Mouse (Mus musculus): ENCODE measurements around the gene Evc.
A peak's percentile ranks its signal among the peaks of the same experiment; 100 is the strongest.

DNA sequence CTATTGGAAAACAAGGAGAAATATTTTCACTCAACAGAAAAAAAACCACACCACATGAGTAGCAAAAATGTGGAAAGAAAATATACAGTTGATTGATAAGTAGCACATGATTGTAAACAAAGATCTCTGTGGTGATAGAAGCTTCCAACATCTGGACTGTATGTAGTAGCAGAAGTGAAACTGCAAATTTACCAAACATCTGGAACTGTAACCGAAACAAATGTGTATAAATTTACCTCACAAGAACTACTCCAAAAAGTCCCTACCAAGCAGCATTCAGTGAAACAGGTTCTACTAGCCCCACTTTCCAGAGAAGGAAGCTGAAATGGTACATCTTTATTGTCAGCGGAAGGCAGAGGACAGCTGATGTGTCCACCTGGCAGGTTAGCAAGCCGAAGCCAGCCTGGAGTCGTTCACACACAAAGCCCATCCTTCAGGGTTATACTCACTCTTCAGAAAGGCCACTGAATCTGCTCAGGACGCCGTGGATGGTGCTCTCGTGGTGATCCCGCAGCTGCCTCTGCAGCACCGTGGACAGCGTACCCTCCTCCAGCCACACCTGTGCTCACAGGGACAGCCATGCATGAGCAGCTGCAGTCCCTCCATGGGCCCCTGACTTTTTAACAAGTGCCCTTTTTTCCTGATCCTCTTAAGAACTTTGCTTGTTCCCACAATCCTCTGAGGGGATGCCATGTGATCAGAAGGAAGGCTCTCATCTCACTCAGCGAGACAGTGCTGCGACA, 23.5 kb downstream of the Evc start:
- TF ChIP-seq USF2 (conservative IDR thresholded peaks at IDR 0.05; ENCODE audit: low read depth, low read length) (no peak), KAT2A (IDR thresholded peaks at IDR 0.05; ENCODE audit: insufficient replicate concordance, low read length) (no peak), POLR2A (IDR thresholded peaks at IDR 0.05; ENCODE audit: low read depth, low read length) (no peak), POLR2AphosphoS2 (IDR thresholded peaks at IDR 0.05; ENCODE audit: low read depth, low read length) (no peak), MAFK (IDR thresholded peaks at IDR 0.05; ENCODE audit: insufficient replicate concordance, low read length) (0 out of 2 replicates have a peak, but pooled peaks have one; percentile 5), CTCF (conservative IDR thresholded peaks at IDR 0.05 in 1 of 2, IDR thresholded peaks at IDR 0.05 in 1 of 2; ENCODE audit: low read depth in 2 of 2, low read length in 2 of 2) (no peak), EP300 (IDR thresholded peaks at IDR 0.05; ENCODE audit: low read length) (peak; percentile 94), NELFE (IDR thresholded peaks at IDR 0.05; ENCODE audit: low read depth, low read length) (no peak), MAZ (IDR thresholded peaks at IDR 0.05; ENCODE audit: low read depth, low read length) (no peak), MYC (IDR thresholded peaks at IDR 0.05; ENCODE audit: low read depth, low read length) (no peak), JUN (IDR thresholded peaks at IDR 0.05; ENCODE audit: insufficient read depth, low read depth, low read length) (no peak), JUND (conservative IDR thresholded peaks at IDR 0.05; ENCODE audit: low read depth, low read length) (no peak), GABPA (IDR thresholded peaks at IDR 0.05; ENCODE audit: insufficient replicate concordance, low read depth, low read length) (no peak), MAX (IDR thresholded peaks at IDR 0.05; ENCODE audit: low read length) (no peak)
